Mouse (Mus musculus): ENCODE data around the gene Hoxd9.
A peak's percentile ranks its signal among the peaks of the same experiment; 100 is the strongest.

Hoxd9 gene

GRCm38 (mm10) chr2:74698201-74699052, 900 bp downstream of the Hoxd9 start:
- peak; percentile 61 for DNase-seq (ENCODE audit: low read depth)

- no peak for DNase-seq (ENCODE audit: low read depth)
These were observed 1.5 kb downstream of the Hoxd9 start for GRCm38 (mm10) chr2:74699053-74699430.

- no peak for DNase-seq (ENCODE audit: low read depth)
These were observed 2.4 kb downstream of the Hoxd9 start for GRCm38 (mm10) chr2:74699664-74700545.

- no peak for DNase-seq (ENCODE audit: low read depth)
These were observed 3.1 kb downstream of the Hoxd9 start for GRCm38 (mm10) chr2:74700546-74701112.

DNA sequence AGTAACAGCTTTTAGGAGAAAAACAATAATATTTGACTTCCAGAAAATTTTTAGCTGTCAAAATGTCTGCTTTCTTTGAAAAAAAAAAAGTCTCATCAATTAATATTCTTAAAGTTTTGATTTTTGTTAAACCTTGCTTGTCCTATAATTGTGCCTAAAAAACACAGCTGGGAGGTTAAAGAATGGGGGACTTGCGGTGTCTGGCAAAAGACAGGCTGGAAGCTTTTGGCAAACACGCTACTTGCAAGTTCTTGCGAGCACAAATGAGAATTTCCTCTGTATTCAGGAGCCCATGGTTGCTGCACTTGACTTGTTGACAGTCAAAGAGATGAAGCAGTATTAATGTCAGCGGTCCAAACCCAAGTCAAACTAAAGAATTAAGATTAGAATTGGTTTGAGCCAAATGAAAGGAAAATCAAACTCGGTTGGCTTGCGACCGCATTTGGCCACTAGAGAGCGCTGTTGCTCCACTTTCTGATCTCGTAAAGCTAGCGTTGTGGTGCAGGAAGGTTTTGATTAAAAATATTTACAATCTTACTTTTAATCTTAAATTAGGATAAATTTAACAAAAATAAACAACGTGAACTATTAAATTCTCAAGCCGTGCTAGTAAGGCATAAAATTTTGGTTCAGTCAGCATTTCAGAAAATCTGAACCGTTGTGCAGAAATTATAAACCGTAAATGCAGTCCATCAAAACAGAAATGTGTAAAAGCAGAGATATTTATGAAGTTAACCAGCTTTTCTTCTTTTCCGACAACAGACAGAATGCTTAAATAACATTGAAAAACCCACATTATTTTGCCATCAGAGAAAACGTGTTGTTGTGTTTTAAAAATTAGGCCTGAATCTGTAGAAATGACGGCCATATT, 4.7 kb downstream of the Hoxd9 start:
- DNase-seq (ENCODE audit: low read depth): peak; percentile 89

GRCm38 (mm10) chr2:74702820-74703219, 5.3 kb downstream of the Hoxd9 start:
- DNase-seq (ENCODE audit: low read depth): no peak

DNA sequence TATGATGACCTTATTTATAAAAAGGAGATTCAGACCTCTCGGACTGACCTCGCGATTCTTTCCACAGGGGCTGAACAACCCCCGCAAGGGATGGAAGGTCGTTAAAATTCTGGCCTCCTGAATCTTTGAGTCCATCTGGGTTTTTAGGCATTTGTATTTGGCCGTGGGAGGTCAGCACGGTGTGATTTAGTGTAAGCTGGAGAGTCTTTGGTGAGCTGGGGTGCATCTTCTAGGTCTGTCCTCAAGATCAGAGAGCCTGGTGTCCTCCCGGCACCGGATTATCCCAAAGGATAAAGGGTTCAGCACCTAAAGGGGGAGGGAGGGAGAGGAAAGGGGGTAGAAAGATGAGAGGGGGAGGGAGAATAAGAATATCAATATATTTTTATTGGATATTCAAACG, 5.8 kb downstream of the Hoxd9 start:
- DNase-seq (ENCODE audit: low read depth): no peak

DNA sequence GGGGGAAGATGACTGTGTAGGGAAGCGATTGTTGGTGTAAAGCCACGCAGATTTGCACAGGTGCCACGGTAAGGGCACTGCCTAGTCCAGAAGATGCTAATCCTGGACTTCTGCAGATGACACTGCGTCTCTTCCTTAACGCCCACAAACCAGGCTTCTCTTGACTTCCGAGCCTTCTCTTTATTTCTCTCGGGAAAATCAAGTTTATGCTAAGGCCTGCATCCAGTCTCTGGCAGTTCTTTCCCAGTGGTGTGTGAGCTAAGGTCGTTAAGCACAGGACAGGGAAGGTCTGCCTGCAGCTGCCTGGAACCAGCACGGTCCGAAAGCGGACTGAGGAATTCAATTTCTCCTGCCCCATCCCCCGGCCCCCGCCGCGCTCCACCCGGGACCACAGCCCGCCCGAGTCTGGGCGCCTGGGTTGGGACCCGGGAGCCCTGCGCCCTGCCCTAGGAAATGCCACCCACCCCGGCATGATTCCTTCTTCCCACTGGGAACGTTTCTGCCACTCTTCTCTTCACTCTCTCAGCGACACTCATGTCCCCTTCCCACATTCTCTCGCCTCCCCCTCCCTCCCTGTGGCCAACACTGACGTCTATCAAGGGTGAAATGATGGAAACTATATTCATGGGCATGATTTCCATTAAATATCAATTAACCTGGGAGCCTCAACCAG, 6.3 kb downstream of the Hoxd9 start:
- DNase-seq (ENCODE audit: low read depth): no peak

DNA sequence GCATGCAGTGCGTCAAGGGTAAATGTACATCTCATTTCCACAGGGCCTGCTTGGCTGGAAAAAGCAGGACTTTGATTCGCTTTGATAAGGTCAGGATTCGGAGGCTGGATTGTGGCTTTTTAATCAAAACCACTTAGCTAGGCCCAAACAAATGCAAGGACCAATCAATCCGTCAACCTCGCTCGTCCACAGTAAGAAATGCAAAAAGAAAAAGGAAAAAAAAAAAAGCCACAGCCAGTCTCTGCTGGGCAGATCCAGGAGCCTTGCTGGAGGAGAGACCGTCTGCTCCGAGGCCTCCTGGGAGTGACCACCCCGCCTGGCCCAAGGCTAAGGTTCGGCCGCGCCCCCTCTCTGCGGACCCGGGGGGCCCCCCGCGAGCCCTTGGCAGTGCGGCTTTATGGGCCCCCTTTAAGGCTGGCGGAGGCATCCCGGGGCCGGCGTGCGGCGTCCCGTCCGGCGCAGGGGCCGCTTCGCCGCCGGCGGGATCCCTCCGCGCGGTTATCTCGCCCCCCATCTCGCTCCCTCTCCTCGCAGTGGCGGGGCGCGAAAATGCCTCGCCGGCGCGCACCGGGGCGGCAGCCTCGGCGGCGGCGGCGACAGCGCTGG, 7.0 kb downstream of the Hoxd9 start, which contains the start of gene Hoxd8:
Gene Hoxd8, plus strand, starts transcription at position 223 of the 606 bp plus-strand sequence.
- DNase-seq (ENCODE audit: low read depth): peak; percentile 94

DNA sequence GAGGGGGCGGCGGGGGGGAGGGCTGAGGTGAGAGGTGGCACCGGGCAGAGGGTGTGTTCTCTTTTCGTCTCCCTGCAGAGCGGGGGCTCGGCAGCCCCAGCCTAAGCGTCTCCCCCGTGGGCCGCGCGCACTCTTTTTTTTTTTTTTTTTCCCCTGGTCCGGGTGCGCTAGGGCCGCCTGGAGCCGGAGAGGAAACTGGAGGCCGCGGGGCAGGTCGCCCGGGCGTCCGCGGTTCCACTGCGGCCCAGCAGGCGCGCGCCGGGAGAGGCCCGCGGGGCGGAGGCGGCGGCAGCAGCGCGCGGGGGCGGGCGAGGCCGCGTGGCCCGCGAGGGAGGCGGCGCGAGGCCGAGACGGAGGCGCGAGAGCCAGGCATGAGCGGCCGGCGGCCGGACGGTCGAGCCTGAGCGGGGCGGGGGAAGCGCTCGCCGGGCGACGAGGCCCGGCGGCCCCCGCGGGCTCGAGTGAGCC, 7.5 kb downstream of the Hoxd9 start:
- peak; percentile 77 for DNase-seq (ENCODE audit: low read depth)

- peak; percentile 89 for DNase-seq (ENCODE audit: low read depth)
These were observed 8.1 kb downstream of the Hoxd9 start for GRCm38 (mm10) chr2:74705467-74706089.

DNA sequence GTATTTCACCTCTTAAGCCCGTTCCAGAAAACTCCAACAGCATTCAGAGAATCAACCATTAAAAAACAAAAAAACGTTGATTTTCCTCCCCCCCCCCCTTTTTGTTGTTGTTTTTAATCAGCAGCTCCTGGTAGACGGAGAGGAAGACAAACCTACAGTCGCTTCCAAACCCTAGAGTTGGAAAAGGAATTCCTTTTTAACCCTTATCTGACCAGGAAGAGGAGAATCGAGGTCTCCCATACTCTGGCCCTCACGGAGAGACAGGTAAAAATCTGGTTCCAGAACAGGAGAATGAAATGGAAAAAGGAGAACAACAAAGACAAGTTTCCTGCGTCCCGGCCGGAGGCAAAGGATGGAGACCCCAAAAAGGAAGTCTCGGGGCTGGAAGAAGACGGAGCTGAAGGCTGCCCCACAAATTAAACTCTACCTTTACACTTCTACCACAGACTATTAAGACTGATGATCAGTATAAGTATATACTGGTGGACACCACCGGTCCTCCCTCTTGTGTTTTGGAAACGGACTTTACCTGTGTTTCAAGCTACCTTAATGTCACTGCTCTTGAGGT, 8.9 kb downstream of the Hoxd9 start:
- DNase-seq (ENCODE audit: low read depth): no peak

DNA sequence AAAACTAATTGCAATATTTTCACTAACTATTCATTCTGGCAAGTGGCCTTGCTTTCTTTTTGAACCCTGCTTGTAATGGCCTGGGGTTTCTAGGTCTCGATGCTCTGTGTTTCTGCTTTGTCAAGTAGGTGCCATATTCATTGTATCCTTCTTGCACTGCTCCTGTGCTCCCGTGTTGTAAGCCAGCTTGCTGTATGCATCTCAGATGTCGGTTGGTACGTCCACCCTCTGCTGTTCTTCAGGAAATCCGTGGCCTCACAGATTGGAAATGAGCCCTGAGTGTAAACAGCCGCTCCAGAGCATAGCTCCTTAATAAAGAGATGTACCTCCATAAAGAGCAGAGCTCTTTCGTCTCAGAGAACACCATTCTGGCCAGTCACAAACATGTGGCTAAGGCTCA, 10.1 kb downstream of the Hoxd9 start:
- DNase-seq (ENCODE audit: low read depth): no peak

DNA sequence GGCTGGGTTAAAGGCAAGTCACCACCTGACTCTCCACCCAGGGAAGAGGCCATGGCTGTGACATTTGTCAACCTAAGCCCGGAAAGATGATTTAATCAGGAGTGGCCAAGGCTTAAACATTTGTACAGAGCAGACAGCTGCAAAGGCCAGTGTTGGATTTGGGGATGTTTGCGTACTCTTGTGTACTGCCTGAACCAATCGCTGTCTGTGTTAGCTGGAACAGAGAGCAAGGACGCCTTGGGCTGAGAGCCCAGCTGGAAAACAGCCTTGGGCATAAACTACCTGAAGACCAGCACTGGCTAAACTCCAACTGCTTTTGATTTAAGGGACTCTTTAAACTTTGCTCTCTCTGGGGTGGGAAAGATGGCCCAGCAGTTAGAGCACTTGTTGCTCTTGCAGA, 11.1 kb downstream of the Hoxd9 start:
- peak; percentile 33 for DNase-seq (ENCODE audit: low read depth)

- DNase-seq (ENCODE audit: low read depth): no peak
These were observed 12.2 kb downstream of the Hoxd9 start for GRCm38 (mm10) chr2:74709465-74710419.

DNA sequence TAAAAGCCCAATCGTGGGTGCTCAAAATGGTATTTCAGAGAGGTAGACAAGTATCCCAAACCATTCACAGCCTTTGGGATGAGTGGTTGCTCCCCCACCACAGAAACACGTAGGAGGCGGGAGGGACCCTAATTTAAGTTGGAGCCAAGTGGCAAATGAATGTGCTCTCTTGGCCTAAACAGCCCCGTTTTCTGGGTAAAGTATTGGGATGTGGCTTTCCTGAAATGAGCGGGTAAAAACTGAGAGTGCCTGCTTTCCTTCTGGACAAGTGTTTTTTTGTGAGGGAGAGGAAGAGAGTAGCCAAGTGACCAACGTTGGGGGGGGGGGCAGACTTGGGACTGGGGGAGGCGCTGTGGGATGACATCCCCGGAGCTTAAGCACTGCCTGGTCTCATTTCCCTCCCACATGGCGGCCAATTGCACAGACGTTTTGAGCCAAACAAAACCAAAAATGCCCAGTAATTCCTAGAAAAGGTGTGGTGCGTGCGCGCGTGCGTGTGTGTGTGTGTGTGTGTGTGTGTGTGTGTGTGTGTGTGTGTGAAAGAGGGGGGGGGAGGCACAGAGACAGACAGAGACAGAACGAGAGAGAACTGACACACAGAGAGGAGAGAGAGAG, 13.5 kb downstream of the Hoxd9 start:
- DNase-seq (ENCODE audit: low read depth): peak; percentile 79

- peak; percentile 76 for DNase-seq (ENCODE audit: low read depth)
These were observed 14.4 kb downstream of the Hoxd9 start, which contains the start of the genes Hoxd3 and Hoxd4 for GRCm38 (mm10) chr2:74711721-74712621. Gene Hoxd3, plus strand, starts transcription at chr2:74711927. Gene Hoxd4, plus strand, starts transcription at chr2:74711929.

All from NIH3T3 (cell line).